In the genomic region with DNA sequence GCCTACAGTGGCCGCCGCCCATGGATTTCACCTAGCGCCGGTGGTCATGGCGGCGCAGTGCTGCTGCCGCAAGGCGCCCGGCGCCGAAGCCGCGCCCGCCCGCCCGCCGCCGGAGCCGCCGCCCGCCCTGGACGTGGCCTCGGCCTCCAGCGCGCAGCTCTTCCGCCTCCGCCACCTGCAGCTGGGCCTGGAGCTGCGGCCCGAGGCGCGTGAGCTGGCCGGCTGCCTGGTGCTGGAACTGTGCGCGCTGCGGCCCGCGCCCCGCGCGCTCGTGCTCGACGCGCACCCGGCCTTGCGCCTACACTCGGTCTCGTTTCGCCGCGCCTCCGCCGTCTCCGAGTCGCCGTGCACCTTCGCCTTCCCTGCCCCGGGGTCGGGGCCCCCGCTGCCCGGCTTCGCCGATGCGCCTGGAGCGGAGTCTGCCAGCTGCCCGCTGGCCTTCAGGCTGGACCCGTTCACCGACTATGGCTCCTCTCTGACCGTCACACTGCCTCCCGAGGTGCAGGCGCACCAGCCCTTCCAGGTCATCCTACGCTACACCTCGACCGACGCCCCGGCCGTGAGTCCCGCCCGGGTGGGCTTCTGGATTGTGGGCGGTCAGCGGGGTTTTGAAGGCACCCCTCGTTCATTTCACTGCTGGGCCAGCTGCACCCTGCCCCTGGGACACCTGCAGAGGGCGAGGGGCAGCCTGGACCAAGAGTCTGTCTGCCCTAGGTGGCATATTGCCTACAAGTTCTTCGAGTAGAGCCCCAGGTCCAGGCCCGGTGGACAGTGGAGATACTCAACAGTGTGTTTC, we compare ENCODE assay signal across 8 mouse cellular contexts. TPM values are rescaled to one million over a fixed set of nuclear protein-coding genes. Genes with fewer than 3 reads are reported as not detected.
A peak's percentile ranks its signal among the peaks of the same experiment; 100 is the strongest.
DNase-seq lines count a peak whose midpoint lies in the region; ATAC-seq and TF ChIP-seq lines count a peak whose summit lies in the region.

No protein-coding gene starts in this region.

- H3K36me3 ChIP-seq in G1E (replicated peaks) (peaks cover 47% of the 10 kb centered on the region), macrophage (ENCODE audit: inconsistent target) (peaks cover 24% of the 10 kb centered on the region; the same call in 1 of the 2 replicates)
- peaks cover 24% of the 10 kb centered on the region for H3K36me3 ChIP-seq in hindbrain, embryonic 13.5 days

- H3K79me2 ChIP-seq in macrophage (ENCODE audit: inconsistent target), result peaks cover 51% of the 10 kb centered on the region

- H3K9me3 ChIP-seq in G1E (replicated peaks), result no peaks in the 10 kb centered on the region
- H3K9me3 ChIP-seq in hindbrain, embryonic 13.5 days, result no peaks in the 10 kb centered on the region

- DNase-seq in G1E (ENCODE audit: low spot score), result peak; percentile 68
- peak; percentile 81 for DNase-seq in cerebellum, adult 11-12 months
- DNase-seq in forelimb bud, embryonic 11.5 days (ENCODE audit: low read depth, low spot score), result peak; percentile 54
- peak; percentile 51 to 64 for DNase-seq in left cerebral cortex, adult 8-10 months (ENCODE audit: low spot score in 2 of 2)
- peak; percentile 79 for DNase-seq in right cerebral cortex, postnatal 4 days

- H3K27me3 ChIP-seq in G1E (ENCODE audit: insufficient read depth, low read length), result no peaks in the 10 kb centered on the region
- H3K27me3 ChIP-seq in hindbrain, embryonic 13.5 days, result 0 out of 2 replicates have a peak, but pooled peaks cover 3% of the 10 kb centered on the region

- H3K4me1 ChIP-seq in G1E (ENCODE audit: insufficient read depth, low read depth, low read length), result peaks cover 61% of the 10 kb centered on the region
- H3K4me1 ChIP-seq in hindbrain, embryonic 13.5 days (replicated peaks), result peaks cover 60% of the 10 kb centered on the region

- H3K4me3 ChIP-seq in G1E (ENCODE audit: low read depth, low read length) (peak overlapping the region; percentile 80), macrophage (ENCODE audit: inconsistent target) (peak overlapping the region; percentile 44)
- peak overlapping the region; percentile 85 for H3K4me3 ChIP-seq in hindbrain, embryonic 13.5 days

- WGBS in hindbrain, embryonic 13.5 days, result under 1% methylated on average over 31 of the region's 85 CpGs
- WGBS in macrophage (ENCODE audit: missing documents), result under 1% methylated on average over 83 of the region's 85 CpGs

- no peak for TF ChIP-seq CTCF in G1E (IDR thresholded peaks at IDR 0.05; ENCODE audit: low read depth, low read length)

- peak overlapping the region; percentile 86 for H3K4me2 ChIP-seq in hindbrain, embryonic 13.5 days

- peak overlapping the region; percentile 96 for H3K9ac ChIP-seq in hindbrain, embryonic 13.5 days

- peak overlapping the region; percentile 96 for H3K27ac ChIP-seq in hindbrain, embryonic 13.5 days
- no peak overlapping the region for H3K27ac ChIP-seq in macrophage

- no peak for ATAC-seq in G1E (ENCODE audit: extremely low read depth, insufficient number of reproducible peaks, low FRiP score, poor library complexity, severe bottlenecking)
- peak; percentile 23 for ATAC-seq in hindbrain, embryonic 13.5 days (ENCODE audit: low FRiP score)
- no peak for ATAC-seq in monocyte, adult 5-6 weeks (replicated peaks; ENCODE audit: insufficient number of reproducible peaks, low FRiP score, low TSS enrichment, poor library complexity, severe bottlenecking)

RNA-seq across cellular contexts. Expression of a gene that starts 0.5 kb away (rescaled TPM):
- total RNA-seq in G1E (2014; fragmentation: Nextera tagmentation) (37.2 and 46.2 TPM in 2 replicates), G1E (2017) (18.8 and 22.6 TPM in 2 replicates)
- polyA plus RNA-seq in G1E (2012) (196 and 267 TPM in 2 replicates), macrophage (2018) (45.2 to 67.8 TPM (median 46.2 TPM) in 3 replicates)
- polyA plus RNA-seq in hindbrain, embryonic 13.5 days (2015; fragmentation: Nextera tagmentation; extraction: Ambion mirVana), result 22.4 and 26.5 TPM in 2 replicates
- 10 to 100 TPM; 34.8 to 42.8 (median 36.7) TPM for total RNA-seq in left cerebral cortex, adult 8-10 months (2022)
- total RNA-seq in macrophage (2018; cell fraction: chromatin; rRNA removed), result 100 to 1,000 TPM in 12 of 26 experiments, 10 to 100 TPM in 14; 33.4 to 187 (median 92.8) TPM
- 10 to 100 TPM; 52.3 to 89.7 (median 75.1) TPM for total RNA-seq in macrophage (2018; cell fraction: cytosol; rRNA removed)
- total RNA-seq in macrophage (2018; cell fraction: nucleus; rRNA removed), result 100 to 1,000 TPM in 12 of 26 experiments, 10 to 100 TPM in 14; 35.9 to 167 (median 98.1) TPM
- 17.1 to 31.1 TPM (median 26.0 TPM) in 3 replicates for total RNA-seq in monocyte, adult 5-6 weeks (2017)

RNA-seq across cellular contexts. Expression of a gene that starts 4.3 kb away (rescaled TPM):
- total RNA-seq in G1E (2014; fragmentation: Nextera tagmentation) (4.9 and 7.3 TPM in 2 replicates), G1E (2017) (8.0 and 12.1 TPM in 2 replicates)
- polyA plus RNA-seq in G1E (2012) (13.2 and 16.2 TPM in 2 replicates), macrophage (2018) (1.2 to 12.1 TPM (median 3.2 TPM) in 3 replicates)
- polyA plus RNA-seq in hindbrain, embryonic 13.5 days (2015; fragmentation: Nextera tagmentation; extraction: Ambion mirVana), result 14.9 and 15.8 TPM in 2 replicates
- 10 to 100 TPM; 17.0 to 17.7 (median 17.2) TPM for total RNA-seq in left cerebral cortex, adult 8-10 months (2022)
- 1 to 10 TPM in 18 of 26 experiments, under 1 TPM in 5, not detected in 3; 0.66 to 7.6 (median 2.2) TPM for total RNA-seq in macrophage (2018; cell fraction: chromatin; rRNA removed)
- total RNA-seq in macrophage (2018; cell fraction: cytosol; rRNA removed), result 10 to 100 TPM in 13 of 26 experiments, 1 to 10 TPM in 13; 4.1 to 34.1 (median 12.2) TPM
- 10 to 100 TPM in 9 of 26 experiments, 1 to 10 TPM in 14, under 1 TPM in 3; 0.66 to 24.8 (median 6.1) TPM for total RNA-seq in macrophage (2018; cell fraction: nucleus; rRNA removed)
- 2.0 to 2.8 TPM in 2 of 3 replicates, not detected in the other for total RNA-seq in monocyte, adult 5-6 weeks (2017)

RNA-seq across cellular contexts. Expression of a gene that starts 8.4 kb away (rescaled TPM):
- total RNA-seq in G1E (2014; fragmentation: Nextera tagmentation), result 0.29 and 0.75 TPM in 2 replicates
- total RNA-seq in G1E (2017), result 0.23 and 0.38 TPM in 2 replicates
- polyA plus RNA-seq in G1E (2012), result 0.07 and 0.08 TPM in 2 replicates
- polyA plus RNA-seq in hindbrain, embryonic 13.5 days (2015; fragmentation: Nextera tagmentation; extraction: Ambion mirVana), result 0.23 and 0.98 TPM in 2 replicates
- under 1 TPM; 0.19 to 0.65 (median 0.26) TPM for total RNA-seq in left cerebral cortex, adult 8-10 months (2022)
- 1 to 10 TPM in 9 of 26 experiments, under 1 TPM in 14, not detected in 3; 0.12 to 2.5 (median 0.62) TPM for total RNA-seq in macrophage (2018; cell fraction: chromatin; rRNA removed)
- total RNA-seq in macrophage (2018; cell fraction: cytosol; rRNA removed), result under 1 TPM; 0.05 to 0.96 (median 0.25) TPM
- total RNA-seq in macrophage (2018; cell fraction: nucleus; rRNA removed), result 1 to 10 TPM in 4 of 26 experiments, under 1 TPM in 14, not detected in 8; 0.22 to 1.8 (median 0.73) TPM
- polyA plus RNA-seq in macrophage (2018), result 0.10 to 0.14 TPM (median 0.14 TPM) in 3 replicates
- total RNA-seq in monocyte, adult 5-6 weeks (2017), result 0.49 TPM in 1 of 3 replicates, not detected in the others

RNA-seq across cellular contexts. Expression of a gene that starts 23.1 kb away (rescaled TPM):
- 3.3 and 13.2 TPM in 2 replicates for total RNA-seq in G1E (2014; fragmentation: Nextera tagmentation)
- 22.3 and 25.6 TPM in 2 replicates for total RNA-seq in G1E (2017)
- polyA plus RNA-seq in G1E (2012), result 25.0 and 27.9 TPM in 2 replicates
- polyA plus RNA-seq in hindbrain, embryonic 13.5 days (2015; fragmentation: Nextera tagmentation; extraction: Ambion mirVana), result 58.9 TPM in 2 replicates
- 10 to 100 TPM; 33.9 to 42.2 (median 37.4) TPM for total RNA-seq in left cerebral cortex, adult 8-10 months (2022)
- total RNA-seq in macrophage (2018; cell fraction: chromatin; rRNA removed), result 10 to 100 TPM in 17 of 26 experiments, 1 to 10 TPM in 9; 3.0 to 54.3 (median 18.8) TPM
- 10 to 100 TPM in 3 of 26 experiments, 1 to 10 TPM in 23; 2.8 to 11.1 (median 8.5) TPM for total RNA-seq in macrophage (2018; cell fraction: cytosol; rRNA removed)
- total RNA-seq in macrophage (2018; cell fraction: nucleus; rRNA removed), result 10 to 100 TPM in 14 of 26 experiments, 1 to 10 TPM in 12; 1.4 to 26.2 (median 12.1) TPM
- 2.8 to 9.3 TPM (median 7.1 TPM) in 3 replicates for polyA plus RNA-seq in macrophage (2018)
- total RNA-seq in monocyte, adult 5-6 weeks (2017), result 4.0 to 10.1 TPM (median 7.1 TPM) in 3 replicates

RNA-seq across cellular contexts. Expression of a gene that starts 39.5 kb away (rescaled TPM):
- total RNA-seq in G1E (2014; fragmentation: Nextera tagmentation) (0.24 and 0.38 TPM in 2 replicates), G1E (2017) (0.64 and 0.93 TPM in 2 replicates)
- polyA plus RNA-seq in G1E (2012) (0.03 and 0.07 TPM in 2 replicates), macrophage (2018) (4.5 to 16.1 TPM (median 7.7 TPM) in 3 replicates)
- polyA plus RNA-seq in hindbrain, embryonic 13.5 days (2015; fragmentation: Nextera tagmentation; extraction: Ambion mirVana), result 0.39 and 0.65 TPM in 2 replicates
- total RNA-seq in left cerebral cortex, adult 8-10 months (2022), result under 1 TPM in 3 of 4 experiments, not detected in 1; 0.13 to 0.18 (median 0.14) TPM
- total RNA-seq in macrophage (2018; cell fraction: chromatin; rRNA removed), result 10 to 100 TPM in 4 of 26 experiments, 1 to 10 TPM in 17, under 1 TPM in 5; 0.34 to 14.6 (median 3.7) TPM
- total RNA-seq in macrophage (2018; cell fraction: cytosol; rRNA removed), result 10 to 100 TPM in 13 of 26 experiments, 1 to 10 TPM in 13; 3.5 to 34.0 (median 10.0) TPM
- total RNA-seq in macrophage (2018; cell fraction: nucleus; rRNA removed), result 10 to 100 TPM in 10 of 26 experiments, 1 to 10 TPM in 16; 1.6 to 19.0 (median 7.6) TPM
- 56.2 to 58.9 TPM (median 58.5 TPM) in 3 replicates for total RNA-seq in monocyte, adult 5-6 weeks (2017)
